Mouse (Mus musculus): ENCODE data around the gene Edn2.

The Edn2 gene

DNA sequence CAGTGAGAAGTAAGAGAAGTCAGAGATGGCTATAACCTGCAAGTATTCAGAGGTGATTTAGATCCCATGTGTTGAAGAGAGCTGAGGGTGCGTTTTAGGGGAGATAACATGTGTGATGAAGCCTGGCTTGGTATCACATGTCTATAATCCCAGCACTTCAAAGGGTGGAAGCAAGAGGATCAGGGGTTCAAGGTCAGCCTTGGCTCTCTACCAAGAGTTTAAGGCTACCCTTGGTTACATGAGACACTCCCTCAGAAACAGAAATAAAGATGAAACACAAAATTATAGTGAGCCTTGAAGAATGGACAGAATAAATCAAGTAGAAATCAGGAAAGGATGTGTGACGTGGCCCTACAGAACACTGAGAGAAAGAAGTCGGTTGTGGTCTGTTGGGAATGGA, 7.3 kb upstream of the Edn2 start:
- in situ Hi-C loops (cut with MboI, MseI): no loop called here

DNA sequence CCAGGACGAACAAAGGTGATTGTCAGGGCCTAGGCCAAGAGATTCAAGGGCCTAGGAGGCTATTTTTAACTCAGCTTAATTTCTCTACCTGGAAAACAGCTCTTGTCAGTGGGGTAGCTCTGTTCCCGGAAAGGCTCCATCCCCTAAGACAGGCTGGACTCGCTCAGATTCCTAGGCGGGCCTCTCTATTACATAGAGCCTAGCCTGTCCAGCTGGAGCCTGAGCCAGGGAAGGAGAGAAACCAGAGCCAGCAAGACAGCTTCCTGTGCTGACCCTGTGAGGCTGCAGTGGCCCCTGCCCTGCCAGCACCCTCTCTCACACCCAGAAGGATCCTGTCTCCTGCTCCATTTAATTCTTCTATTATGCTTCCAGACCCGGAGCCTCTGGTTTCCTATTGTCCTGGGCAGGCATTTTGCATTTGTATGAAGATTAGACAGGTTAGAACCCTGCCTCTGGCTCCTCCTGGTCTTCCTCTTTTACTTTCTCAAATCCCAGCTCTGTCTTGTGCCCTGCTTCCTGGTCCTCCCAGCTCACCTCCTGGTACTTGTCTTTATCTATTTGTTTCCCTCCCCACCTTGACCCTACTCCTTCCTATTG, 2.2 kb upstream of the Edn2 start:
- in situ Hi-C loops (cut with MboI, MseI): no loop called here

DNA sequence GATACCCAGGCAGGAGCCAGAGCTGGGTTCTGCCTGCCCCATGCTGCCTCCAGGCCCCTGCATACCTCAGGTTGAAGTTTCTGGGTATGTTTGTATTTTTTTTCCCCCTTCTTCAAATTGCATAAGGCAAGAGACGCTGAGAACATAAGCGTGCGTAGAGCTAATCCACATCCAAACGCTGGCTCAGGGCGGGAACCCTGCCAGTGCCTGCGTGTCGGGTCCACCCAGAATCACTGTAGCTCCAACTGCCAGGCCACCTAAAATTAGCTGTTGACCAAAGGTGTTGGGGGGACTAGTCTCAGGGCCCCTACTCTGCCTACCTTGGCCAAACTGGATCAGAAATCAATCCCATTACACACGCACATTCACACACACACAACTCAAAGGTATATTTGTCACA, 1.6 kb downstream of the Edn2 start:
- in situ Hi-C loops (cut with MboI, MseI): no loop called here

DNA sequence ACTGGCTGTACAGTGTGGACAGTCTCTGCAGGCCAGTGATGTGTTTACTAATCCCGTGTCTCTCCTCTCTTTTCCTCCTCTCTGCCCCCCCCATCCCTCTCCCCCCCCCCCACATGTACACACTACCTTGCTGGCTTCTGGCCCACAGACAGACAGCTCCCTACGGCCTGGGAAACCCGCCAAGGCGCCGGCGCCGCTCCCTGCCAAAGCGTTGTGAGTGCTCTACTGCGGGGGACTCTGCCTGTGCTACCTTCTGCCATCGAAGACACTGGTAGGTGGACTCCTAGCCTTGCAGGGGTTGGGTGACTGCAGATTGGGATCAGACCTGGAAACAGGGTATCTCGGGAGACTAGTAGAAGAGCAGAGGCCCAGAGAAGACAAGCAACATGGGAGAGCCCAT, 2.2 kb downstream of the Edn2 start:
- in situ Hi-C loops (cut with MboI, MseI): no loop called here

DNA sequence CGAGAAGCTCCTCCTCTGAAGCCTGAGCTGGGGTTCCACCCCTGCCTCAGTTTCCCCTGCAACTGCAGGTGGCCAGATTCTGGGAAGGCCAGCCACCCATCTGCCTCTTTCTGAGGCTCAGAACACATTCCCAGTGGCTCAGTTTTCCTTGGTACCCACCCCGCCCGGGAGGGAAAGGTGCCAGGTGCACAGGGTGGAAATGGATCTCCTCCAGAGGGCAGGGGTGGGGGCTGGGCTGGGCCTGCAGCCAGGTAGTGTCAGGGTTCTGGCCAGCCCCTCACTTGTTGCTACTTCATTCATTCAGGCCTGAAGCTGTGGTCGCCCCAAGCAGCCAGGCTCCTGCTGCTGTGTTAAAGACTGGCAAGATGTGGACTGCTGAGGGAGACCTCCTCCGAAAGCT, 3.3 kb downstream of the Edn2 start:
- in situ Hi-C loops (cut with MboI, MseI): no loop called here

DNA sequence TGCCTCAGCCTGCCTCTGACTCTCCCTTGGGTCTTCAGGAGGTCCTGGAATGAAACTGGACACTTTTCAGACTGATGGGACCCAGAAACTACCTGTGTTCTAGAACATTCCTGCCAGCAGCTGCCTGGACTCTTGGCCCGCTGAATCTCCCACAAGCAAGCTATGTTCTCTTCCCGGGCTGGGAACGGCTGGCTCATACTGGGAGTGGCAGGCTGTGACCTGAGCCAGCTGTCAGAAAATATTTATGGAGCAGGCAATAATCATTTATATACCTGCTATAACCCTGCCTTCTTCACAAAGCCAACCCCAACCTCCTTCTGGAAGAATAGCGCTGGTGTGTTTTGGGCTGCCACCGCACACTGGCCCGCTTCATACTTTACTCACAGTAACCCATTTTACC, 6.8 kb downstream of the Edn2 start:
- in situ Hi-C loops (cut with MboI, MseI): no loop called here

DNA sequence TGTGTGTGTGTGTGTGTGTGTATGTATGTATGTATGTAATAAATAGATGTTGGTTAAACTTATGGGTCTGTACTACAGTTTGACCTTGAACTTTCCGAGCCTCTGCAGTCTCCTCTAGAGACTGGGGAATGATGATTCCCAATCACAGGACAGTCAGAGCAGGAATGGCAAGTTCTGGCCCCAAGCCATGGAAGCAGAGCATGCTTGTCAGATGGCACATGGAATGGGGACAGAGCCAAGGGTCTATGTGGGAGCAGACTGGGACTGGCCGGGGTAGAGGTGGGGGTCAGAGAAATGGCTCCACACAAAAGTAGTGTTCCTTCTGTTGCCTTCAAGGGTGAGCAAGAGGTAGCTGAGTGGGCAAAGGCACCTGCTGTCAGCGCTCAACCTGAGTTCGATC, 7.3 kb downstream of the Edn2 start:
- in situ Hi-C loops (cut with MboI, MseI): no loop called here

DNA sequence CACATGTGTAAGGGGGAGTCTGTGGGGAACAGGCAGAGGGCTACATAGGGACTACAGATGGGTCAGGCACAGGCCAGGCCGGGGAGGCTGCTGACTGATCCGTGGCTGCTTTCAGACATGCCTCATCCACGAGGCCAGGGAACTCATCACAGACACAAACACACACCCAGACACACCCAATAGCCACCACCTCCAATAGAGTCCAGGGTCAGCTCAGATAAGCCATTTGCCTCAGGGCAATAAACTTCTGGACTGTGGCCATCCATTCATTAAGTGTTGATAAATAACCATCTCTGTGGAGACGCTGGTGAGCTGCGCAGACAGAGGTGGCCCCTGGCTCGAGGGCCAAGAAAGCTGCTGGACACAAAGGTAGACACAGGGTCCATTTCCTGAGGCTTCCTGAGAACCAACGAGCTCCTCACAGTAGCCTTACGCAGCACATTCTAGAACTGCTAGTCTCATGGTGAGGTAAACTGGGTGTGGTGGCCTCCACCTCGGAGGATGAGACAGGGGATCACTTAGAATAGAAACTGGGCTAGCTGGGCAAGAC, 9.5 kb downstream of the Edn2 start:
- in situ Hi-C loops (cut with MboI, MseI): no loop called here

DNA sequence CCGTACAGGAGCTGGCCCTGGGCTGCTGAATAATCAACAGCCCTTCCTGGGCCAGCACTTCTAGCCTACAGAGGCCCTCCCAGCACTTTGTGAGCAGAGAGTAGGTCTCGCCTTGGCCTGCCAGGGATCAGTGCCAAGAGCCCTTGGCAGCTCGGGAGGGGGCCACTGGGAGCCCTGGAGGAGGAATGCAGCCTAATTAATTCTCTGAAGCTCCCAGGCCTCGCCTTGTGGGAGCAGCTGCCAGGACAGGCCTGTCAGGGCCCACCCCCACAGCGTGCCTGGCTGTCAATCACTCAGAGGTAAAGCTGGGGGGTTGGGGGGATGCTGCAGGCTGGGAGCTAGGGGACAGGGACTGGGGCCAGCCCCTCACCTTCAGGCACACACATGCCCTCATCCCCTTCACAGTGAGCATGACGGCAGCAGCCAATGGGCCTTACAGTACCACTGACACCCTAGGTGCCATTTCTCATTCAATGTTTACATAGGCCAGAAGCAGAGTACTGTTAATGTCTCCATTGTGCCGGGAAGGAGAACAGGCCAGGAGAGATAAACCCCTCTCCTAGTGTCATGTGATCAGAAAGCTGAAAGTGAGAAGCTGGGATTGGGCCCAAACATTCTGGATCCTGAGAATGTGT, 11.2 kb downstream of the Edn2 start:
- in situ Hi-C loops (cut with MboI, MseI): no loop called here

DNA sequence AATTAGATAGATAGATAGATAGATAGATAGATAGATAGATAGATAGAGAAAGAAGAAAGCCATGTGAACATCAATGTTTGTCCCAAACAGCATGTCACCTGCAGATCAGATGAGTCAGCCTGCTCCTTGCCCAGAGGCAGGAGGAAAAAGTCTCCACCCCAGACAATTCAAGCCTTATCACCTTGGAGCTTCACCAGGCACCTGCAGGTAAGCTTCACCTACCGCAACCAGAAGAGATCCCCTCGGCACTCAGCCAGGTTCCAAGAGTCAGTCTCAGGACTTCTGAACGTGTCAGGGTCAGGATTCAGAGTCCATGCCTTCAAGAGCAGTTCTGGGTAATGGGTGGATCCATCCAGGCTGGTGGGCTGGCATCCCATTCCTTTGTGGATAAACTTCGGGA, 18.1 kb downstream of the Edn2 start:
- in situ Hi-C loops (cut with MboI, MseI): no loop called here

DNA sequence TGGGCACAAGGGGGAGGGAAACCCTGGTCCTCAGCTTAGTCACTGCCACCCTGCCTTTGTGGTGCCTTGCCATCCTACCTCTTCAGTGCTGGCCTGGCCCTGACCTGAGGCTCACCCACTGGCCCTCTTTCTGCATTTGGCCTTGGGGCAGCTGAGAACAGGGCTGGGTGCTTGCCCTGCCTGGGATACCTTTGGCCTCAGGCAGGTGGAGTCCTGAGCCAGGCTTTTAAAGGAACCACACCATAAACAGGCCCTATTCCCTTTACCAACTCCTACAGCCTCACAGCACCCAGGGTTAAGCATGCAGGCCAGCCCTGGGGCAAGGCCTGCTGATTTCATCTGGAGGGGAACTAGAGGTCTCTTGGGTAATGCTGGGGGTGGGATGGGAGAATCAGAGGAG, 19.5 kb downstream of the Edn2 start:
- in situ Hi-C loops (cut with MboI, MseI): no loop called here

DNA sequence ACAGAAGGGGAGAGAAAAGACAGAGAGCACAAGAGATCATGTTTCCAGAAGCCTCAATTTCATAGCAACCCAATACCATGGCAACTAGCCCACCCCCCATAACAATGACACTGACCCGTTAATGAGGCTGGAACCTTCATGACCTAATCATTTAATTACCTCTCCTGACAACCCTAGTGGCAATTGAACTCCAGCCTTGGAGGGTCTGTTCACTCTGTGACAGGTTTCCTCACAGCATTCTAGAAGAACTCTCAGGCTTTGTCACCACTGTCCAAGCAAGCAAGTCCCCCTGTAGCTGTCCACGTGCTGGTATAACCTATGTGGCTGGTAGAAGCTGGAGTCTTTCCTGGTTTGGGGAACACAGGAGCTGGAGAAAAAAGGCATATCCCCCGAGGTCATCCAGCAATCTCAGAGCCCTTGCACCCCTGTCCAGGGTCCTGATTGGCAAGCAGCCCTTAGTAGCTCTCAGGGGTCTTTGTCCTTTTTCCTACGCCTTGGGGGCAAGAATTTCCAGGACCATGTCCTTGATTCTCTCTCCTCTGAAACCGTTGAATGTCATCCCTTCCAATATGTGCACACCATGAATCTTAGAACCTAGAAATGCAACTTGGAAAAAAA, 23.5 kb downstream of the Edn2 start:
- in situ Hi-C loops (cut with MboI, MseI): no loop called here

DNA sequence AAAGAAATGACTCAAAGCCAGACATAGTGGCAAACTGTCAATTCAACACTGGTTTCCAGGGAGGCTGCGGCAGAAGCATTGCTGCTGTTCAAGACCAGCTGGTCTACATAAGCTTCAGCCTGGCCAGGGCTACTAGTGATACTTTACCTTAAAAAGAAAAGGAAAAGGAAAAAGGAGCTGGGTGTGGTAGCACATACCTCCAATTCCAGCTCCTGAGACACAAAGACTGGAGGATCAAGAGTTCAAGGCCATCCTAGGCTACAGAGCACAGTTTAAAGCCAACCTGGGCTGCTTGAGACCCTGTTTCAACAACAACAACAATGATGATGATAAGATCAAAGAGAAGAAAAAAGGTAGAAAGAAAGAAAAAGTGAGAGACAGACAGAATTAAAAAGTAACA, 25.4 kb downstream of the Edn2 start:
- in situ Hi-C loops (cut with MboI, MseI): no loop called here

DNA sequence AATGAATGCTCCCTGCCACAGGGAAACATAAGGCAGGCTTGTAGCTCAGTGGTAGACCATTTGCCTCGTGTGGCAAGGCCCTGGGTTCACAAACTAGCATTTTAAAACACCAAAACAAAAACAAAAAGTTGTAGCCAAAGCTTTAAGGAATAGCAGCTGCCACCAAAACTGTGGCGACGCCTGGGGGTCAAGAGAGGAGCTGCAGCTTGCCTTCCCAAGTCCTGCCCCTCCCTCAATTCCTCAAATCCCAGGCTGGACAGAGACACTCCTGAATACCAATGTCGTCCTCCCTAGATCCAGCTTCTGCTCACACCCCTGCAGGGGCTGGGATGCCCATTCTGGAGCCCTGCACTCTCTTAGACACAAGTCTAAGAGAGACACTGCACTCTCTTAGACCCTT, 25.9 kb downstream of the Edn2 start:
- in situ Hi-C loops (cut with MboI, MseI): no loop called here

DNA sequence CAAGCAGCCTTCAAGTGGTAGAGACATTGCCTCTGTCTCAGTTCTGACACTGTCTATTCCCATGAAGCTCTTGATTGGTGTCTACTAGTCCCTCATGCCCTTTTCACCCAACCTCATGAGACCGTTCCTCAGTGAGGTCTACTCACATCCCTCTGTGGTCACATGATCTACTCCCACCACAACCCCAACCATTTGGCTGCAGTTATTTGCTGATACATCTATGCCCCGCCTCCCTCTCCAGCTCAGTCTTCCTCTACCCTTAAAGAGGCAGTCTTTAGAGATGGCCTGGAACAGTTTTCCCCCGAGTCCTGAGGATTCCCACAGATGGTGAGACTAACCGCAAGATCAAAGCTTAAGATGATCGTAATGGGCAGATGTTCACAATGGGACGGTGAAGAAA, 27.2 kb downstream of the Edn2 start:
- in situ Hi-C loops (cut with MboI, MseI): no loop called here

DNA sequence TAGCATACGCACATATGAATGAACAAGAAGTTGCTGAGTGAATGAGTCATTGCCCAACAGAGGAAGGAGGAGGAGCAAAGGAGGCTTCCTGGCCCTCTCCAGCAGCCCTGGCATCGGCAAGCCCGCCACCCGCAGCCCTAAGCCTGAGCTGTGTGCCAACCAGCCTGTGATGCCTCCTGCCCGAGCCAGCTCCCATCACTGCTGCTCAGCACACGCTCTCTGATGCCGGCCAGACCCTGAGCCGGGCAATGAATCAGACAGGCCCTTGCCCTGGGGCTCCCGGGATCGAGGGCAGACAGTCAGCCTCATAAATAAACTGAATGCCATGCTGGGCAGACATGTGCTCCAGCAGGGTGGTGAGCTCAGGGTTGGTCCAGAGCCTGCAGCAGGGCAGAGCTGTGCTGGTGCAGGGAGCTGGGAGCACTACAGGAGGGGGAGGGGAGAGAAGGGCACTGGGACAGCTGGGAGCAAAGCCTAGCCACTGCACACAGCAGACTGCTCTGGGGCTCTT, 27.7 kb downstream of the Edn2 start:
- in situ Hi-C loops (cut with MboI, MseI): no loop called here

DNA sequence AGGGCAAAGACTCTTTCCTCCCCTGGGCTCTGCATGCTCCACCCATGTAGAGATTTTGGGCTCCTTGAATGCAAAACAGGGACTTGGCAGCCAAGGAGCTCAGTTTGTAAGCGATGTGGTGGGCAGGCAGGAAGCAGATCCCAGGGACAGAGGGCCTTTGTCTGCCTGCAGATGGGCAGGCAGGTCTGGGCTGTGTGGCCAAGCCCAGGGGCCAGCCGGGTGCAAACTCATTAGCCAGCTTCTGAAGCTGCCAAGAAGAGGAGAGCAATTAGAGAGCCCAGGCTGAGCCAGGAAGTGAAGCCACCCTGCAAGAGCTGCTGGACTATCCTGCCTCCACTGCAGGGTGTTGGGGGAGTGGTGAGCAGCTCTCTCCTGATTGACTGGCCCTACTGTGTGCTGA, 28.9 kb downstream of the Edn2 start:
- in situ Hi-C loops (cut with MboI, MseI): no loop called here

DNA sequence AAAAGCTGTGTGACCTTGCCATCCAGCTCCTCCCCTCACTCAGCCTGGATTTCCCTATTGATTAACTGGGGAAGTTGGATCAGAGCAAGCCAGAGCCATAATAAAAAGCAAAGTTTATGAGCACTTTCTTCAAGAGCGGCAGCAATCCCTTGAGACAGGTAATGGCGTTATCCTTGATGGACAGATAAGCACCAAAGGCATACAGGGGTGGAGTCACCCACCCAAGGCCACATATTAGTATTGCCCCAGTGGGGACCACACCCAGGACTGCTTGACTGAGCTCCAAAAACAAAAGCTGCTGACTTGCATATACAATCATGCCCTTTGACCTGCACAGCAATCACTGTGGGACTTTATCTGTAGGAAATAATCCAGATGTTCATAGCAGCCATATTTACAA, 31.0 kb downstream of the Edn2 start:
- in situ Hi-C loops (cut with MboI, MseI): no loop called here

DNA sequence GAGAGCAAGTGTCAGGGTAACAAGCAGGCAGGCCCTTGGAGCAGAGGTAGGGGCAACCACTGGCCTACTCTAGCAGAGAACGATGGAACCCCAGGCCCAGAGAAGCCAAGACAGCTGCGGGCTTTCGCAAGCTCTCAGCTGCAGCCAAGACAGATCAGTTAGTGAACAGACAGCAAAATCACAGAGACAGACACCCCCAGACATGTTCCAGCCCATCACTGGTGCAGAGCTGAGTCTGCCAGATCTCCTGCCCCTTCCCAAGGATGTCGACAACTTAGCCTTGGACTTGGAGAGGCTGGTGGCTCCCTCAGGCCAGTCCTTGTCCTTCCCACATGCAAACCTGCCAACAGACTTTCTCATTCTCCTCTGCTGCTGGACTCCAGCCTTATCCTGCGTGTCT, 33.0 kb downstream of the Edn2 start:
- in situ Hi-C loops (cut with MboI, MseI): no loop called here

DNA sequence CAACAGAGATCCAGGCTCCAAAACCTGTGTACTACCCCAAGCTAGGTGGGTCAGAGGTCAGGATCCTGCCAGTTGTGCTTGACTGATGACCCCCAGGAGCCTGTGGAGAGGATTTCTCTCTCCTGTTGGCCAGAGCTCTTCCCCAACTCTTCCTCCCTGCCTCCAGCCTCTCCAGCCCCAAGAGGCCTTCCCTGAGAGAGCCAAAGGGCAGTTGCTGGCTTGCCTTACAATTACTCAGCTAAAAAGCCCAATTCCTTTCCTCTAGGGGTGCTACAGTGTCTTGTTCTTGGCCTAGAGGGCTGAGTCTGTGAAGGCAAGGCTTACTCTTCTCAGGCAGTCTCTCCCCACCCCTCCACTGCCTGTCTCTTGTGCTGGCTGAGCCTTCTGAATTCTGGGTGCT, 34.0 kb downstream of the Edn2 start:
- in situ Hi-C loops (cut with MboI, MseI): no loop called here

DNA sequence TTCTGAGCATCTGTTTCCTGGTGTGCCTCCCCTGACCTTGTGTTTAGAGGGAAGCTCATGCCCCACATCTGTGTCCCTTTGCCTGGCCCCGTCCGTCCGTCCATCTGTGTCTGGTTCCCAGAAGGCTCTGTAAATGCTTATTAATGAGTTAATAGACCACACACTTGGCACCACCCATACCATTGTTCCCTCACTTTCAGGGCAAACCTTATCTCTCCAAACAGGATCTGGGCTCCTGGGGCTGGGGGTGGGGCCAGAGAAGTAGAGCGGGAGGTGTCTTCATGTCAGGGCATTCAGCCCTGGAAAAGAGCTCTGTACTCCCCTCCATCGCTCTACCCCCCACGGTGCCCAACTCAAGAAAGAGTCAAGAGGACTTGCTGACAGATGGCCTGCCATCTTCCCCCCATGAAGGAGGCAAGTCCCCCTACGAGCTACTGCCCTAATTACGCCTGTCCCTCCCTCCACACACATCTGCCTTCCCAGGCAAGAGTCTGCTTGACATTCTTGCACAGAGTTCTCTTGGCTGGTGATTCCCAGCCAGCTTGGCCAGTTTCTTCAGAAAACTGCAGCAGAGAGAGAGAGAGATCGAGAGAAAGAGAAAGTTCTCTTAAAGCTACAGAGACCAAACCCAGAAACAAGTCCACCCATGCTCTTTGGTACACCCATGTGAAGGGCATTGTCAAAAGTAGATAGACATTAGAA, 38.3 kb downstream of the Edn2 start:
- in situ Hi-C loops (cut with MboI, MseI): no loop called here

DNA sequence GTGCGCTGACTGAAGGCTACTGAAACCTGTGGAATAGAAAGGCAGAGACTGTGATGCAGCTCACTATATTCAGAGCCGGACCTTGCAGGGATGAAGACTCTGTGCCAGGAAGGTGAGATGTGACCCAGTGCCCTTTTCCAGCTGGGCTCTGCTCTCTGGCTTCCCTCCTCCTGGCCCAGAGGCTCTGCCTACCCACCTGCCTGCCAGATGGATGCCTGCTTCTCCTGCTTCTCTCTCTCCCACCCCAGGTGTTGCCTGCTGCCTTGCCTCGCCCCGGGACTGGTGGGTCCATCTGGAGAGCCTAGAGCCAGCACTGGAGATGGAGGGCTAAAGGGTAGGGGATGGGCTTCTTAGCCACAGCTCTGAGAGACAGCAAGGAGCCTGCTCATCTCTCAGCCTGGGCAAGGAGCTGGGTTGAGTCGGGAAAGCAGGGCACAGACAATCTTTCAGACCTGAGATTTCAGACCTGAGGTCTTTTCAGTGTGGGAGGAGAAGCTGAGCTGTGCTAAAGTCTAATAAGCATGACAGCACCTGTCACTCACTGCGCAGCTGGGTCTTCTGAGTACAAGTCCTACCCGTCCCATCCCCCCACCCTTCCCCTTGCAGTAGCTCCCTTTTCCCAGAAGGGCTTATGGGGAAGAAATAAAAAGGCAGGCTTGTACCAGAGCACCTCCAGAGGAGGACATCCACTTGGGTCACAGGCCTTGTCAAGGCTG, 39.7 kb downstream of the Edn2 start:
- in situ Hi-C loops (cut with MboI, MseI): no loop called here
